Comparison of ENCODE assay signal across 21 mouse cellular contexts in the genomic region with DNA sequence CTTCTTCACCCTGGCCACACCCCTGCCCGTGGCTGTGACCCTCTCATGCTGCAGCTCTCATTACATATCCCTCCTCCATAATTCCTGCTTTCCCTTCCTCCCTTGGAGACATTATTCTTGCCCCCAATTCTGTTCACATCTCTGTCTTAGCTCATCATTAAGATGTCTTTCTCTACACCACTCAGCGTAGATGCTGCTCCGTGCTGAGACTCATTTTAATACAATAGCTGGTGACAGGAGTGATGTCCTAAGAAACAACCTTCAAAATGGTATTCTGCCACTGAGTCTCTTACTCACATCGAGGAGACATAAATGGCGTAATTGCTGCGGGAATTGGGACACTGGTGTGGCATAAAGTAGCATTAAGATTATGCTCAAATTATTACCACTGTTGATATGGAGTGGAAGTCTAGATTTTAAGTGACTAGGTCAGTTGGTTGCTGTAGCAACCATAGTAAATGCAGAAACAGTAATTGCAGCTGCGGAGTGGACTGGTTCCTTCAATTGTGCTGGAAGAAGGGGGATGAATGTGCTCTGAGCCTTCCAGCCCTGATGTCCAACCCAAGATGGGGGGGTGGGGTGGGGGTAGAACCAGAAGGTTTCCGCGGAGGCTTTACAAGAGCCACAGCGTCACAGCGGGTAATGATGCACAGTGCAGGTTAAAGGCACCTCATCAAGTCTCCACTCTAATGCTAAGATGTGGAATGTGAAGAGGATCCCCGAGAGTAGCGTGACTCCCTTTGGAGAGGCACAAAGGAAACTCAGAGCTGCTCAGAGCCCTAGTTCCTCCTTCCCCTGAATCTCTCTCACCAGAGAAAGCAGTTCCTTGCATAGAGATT. TPM values are rescaled to one million over a fixed set of nuclear protein-coding genes. Genes with fewer than 3 reads are reported as not detected.
A peak's percentile ranks its signal among the peaks of the same experiment; 100 is the strongest.
DNase-seq lines count a peak whose midpoint lies in the region; ATAC-seq lines count a peak whose summit lies in the region.
"Had no signal": no experiment of that assay in that cellular context is flagged by ENCODE, and none has a peak within 500 bp of the region (broad histone marks: within the 10 kb centered on the region; RNA-seq: fewer than 3 reads in every experiment).

No protein-coding gene starts in this region.

- peak overlapping the region; percentile 48; the same call in 1 of the 2 replicates for H3K27ac ChIP-seq in hindbrain, embryonic 13.5 days
- H3K27ac ChIP-seq in hindbrain, embryonic 10.5 days, result no peak overlapping the region
- peak overlapping the region; percentile 25 for H3K27ac ChIP-seq in forebrain, embryonic 15.5 days (replicated peaks)
- H3K27ac ChIP-seq in midbrain, embryonic 15.5 days, result peak overlapping the region; percentile 39
- H3K27ac ChIP-seq: embryonic facial prominence, embryonic 12.5 days; intestine, embryonic 15.5 days; stomach, postnatal 0 days had no signal

- no peak overlapping the region for H3K9ac ChIP-seq in hindbrain, embryonic 13.5 days
- no peak overlapping the region for H3K9ac ChIP-seq in forebrain, embryonic 15.5 days (replicated peaks)
- H3K9ac ChIP-seq in midbrain, embryonic 15.5 days, result no peak overlapping the region
- H3K9ac ChIP-seq: embryonic facial prominence, embryonic 12.5 days; intestine, embryonic 15.5 days had no signal

- no peak for DNase-seq in hindbrain, embryonic 10.5 days (ENCODE audit: low spot score)
- peak; percentile 25 for DNase-seq in R1 (ENCODE audit: low read depth, low spot score)
- no peak for DNase-seq in testis, postnatal 14 days (ENCODE audit: low spot score)
- no peak for DNase-seq in gastrocnemius, adult 18-20 months (ENCODE audit: low spot score)
- no peak for DNase-seq in right cerebral cortex, postnatal 4 days
- DNase-seq: B cell, adult 2 months; cerebellum, adult 11 months; cerebellum, postnatal 10 days; liver; lung, postnatal 10 days; right cerebral cortex, postnatal 25 days; thymus, postnatal 14 days had no signal

- H3K27me3 ChIP-seq in hindbrain, embryonic 13.5 days, result no peaks in the 10 kb centered on the region
- no peaks in the 10 kb centered on the region for H3K27me3 ChIP-seq in hindbrain, embryonic 10.5 days (ENCODE audit: insufficient read depth, poor library complexity, severe bottlenecking)
- H3K27me3 ChIP-seq in forebrain, embryonic 15.5 days, result no peaks in the 10 kb centered on the region
- H3K27me3 ChIP-seq in midbrain, embryonic 15.5 days (replicated peaks), result no peaks in the 10 kb centered on the region
- H3K27me3 ChIP-seq: embryonic facial prominence, embryonic 12.5 days; intestine, embryonic 15.5 days had no signal

- H3K4me1 ChIP-seq in hindbrain, embryonic 13.5 days (replicated peaks), result peaks cover 14% of the 10 kb centered on the region
- H3K4me1 ChIP-seq in hindbrain, embryonic 10.5 days (replicated peaks), result peaks cover 5% of the 10 kb centered on the region; the same call in 1 of the 2 replicates
- no peaks in the 10 kb centered on the region for H3K4me1 ChIP-seq in forebrain, embryonic 15.5 days
- H3K4me1 ChIP-seq in midbrain, embryonic 15.5 days, result peaks cover 8% of the 10 kb centered on the region; the same call in 1 of the 2 replicates
- H3K4me1 ChIP-seq: embryonic facial prominence, embryonic 12.5 days; intestine, embryonic 15.5 days had no signal

- H3K36me3 ChIP-seq in hindbrain, embryonic 13.5 days, result no peaks in the 10 kb centered on the region
- no peaks in the 10 kb centered on the region for H3K36me3 ChIP-seq in hindbrain, embryonic 10.5 days
- no peaks in the 10 kb centered on the region for H3K36me3 ChIP-seq in forebrain, embryonic 15.5 days
- no peaks in the 10 kb centered on the region for H3K36me3 ChIP-seq in midbrain, embryonic 15.5 days (replicated peaks)
- H3K36me3 ChIP-seq: embryonic facial prominence, embryonic 12.5 days; intestine, embryonic 15.5 days had no signal

- no peak for ATAC-seq in hindbrain, embryonic 13.5 days (ENCODE audit: low FRiP score)
- ATAC-seq in forebrain, embryonic 15.5 days (replicated peaks), result peak; percentile 53; the same call in 1 of the 2 replicates
- peak; percentile 66 for ATAC-seq in midbrain, embryonic 15.5 days (replicated peaks)
- ATAC-seq: intestine, embryonic 15.5 days had no signal

- no peak overlapping the region for H3K4me3 ChIP-seq in hindbrain, embryonic 13.5 days
- H3K4me3 ChIP-seq in hindbrain, embryonic 10.5 days, result no peak overlapping the region
- no peak overlapping the region for H3K4me3 ChIP-seq in forebrain, embryonic 15.5 days
- H3K4me3 ChIP-seq in midbrain, embryonic 15.5 days, result no peak overlapping the region
- H3K4me3 ChIP-seq: embryonic facial prominence, embryonic 12.5 days; erythroblast, embryonic 14.5 days; intestine, embryonic 15.5 days had no signal

- H3K9me3 ChIP-seq in hindbrain, embryonic 13.5 days, result no peaks in the 10 kb centered on the region
- no peaks in the 10 kb centered on the region for H3K9me3 ChIP-seq in hindbrain, embryonic 10.5 days
- H3K9me3 ChIP-seq in forebrain, embryonic 15.5 days, result no peaks in the 10 kb centered on the region
- H3K9me3 ChIP-seq in midbrain, embryonic 15.5 days, result no peaks in the 10 kb centered on the region
- H3K9me3 ChIP-seq: embryonic facial prominence, embryonic 12.5 days; intestine, embryonic 15.5 days had no signal

- H3K4me2 ChIP-seq in hindbrain, embryonic 13.5 days, result no peak overlapping the region
- no peak overlapping the region for H3K4me2 ChIP-seq in forebrain, embryonic 15.5 days (replicated peaks)
- H3K4me2 ChIP-seq in midbrain, embryonic 15.5 days, result no peak overlapping the region
- H3K4me2 ChIP-seq: embryonic facial prominence, embryonic 12.5 days; heart, embryonic 11.5 days; intestine, embryonic 15.5 days had no signal

- 60% methylated on average over 13 of the region's 13 CpGs for WGBS in hindbrain, embryonic 13.5 days
- 73% methylated on average over 13 of the region's 13 CpGs for WGBS in hindbrain, embryonic 10.5 days
- 53% methylated on average over 13 of the region's 13 CpGs for WGBS in forebrain, embryonic 15.5 days
- 49% methylated on average over 13 of the region's 13 CpGs for WGBS in midbrain, embryonic 15.5 days

RNA-seq across cellular contexts. Expression of a gene that starts 40.2 kb away (rescaled TPM):
- 44.3 and 45.3 TPM in 2 replicates for polyA plus RNA-seq in hindbrain, embryonic 13.5 days (2015; fragmentation: Nextera tagmentation; extraction: Ambion mirVana)
- polyA plus RNA-seq in hindbrain, embryonic 10.5 days (2016; fragmentation: Nextera tagmentation; extraction: Ambion mirVana), result 22.9 and 39.2 TPM in 2 replicates
- polyA plus RNA-seq in forebrain, embryonic 15.5 days (2015; fragmentation: Nextera tagmentation; extraction: Ambion mirVana), result 51.5 and 59.0 TPM in 2 replicates
- 46.0 and 52.3 TPM in 2 replicates for polyA plus RNA-seq in midbrain, embryonic 15.5 days (2015; fragmentation: Nextera tagmentation; extraction: Ambion mirVana)
- total RNA-seq in gastrocnemius, adult 18-20 months (2021), result under 1 TPM; 0.26 to 0.32 TPM
- total RNA-seq: megakaryocyte progenitor cell, adult 5-6 weeks had no signal
- polyA plus RNA-seq: erythroblast, embryonic 14.5 days had no signal
